Mouse (Mus musculus): ENCODE data around the gene Nkg7. TPM values are rescaled to one million over a fixed set of nuclear protein-coding genes. Genes with fewer than 3 reads are reported as not detected.

The Nkg7 gene
- 7.3 and 21.1 TPM in 2 replicates for polyA plus RNA-seq (2012; rRNA removed; ENCODE audit: low replicate concordance)

DNA sequence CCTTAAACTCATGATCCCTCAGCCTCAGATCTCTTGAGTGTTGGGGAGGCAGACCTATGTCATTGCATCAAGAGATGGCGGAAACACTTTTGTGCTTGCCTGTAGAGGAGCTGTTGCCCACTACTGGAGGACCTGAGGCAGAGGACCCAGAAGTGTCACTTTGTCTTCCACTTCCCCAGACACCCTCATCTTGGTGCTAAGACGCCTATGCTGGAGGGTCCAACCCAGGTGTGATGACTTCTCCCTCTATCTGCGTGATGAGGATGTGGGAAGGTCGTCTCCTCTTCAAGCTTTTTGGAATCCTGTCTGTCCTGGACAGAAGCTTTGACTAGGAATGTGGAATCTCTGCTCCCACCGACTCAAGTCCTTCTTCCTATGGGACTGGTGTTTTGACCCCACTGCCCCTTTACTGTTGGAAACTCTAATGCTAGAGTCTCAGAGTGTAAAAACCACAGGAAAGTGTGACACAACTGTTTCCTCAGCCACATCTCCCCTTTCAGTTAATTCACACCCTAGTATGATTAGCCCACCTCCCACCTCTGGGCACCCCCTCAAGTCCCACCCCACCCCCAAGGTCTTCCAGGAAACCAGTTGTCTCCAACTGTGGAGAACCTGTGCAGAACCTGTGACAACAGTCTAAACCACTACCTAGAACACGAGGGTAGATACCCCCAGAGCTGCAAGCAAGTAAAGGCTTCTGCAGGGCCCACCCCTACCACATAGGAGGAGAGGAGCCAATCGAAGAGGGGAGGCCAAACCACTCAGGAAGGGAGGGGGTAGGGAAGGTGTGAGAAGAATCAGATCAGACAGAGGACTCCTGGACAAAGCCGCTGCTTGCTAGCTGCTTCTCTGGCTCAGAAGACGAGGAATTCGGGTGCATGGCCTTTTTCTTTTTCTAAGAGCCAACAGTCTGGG is at the start of gene Nkg7:
Gene Nkg7 (plus strand): TSS at position 733 of the 915 bp plus-strand sequence.

GRCm38 (mm10) chr7:43408131-43408553 is 28.7 kb upstream of the Nkg7 start, which contains the start of gene Siglecg:
TSS of gene Siglecg (plus strand) at chr7:43408204.

GRCm38 (mm10) chr7:43427406-43427805 is 9.5 kb upstream of the Nkg7 start, which contains the start of gene Lim2:
TSS of gene Lim2 (plus strand) at chr7:43427670.

GRCm38 (mm10) chr7:43440482-43440881 is 3.6 kb downstream of the Nkg7 start, which contains the start of gene Cldnd2:
TSS of gene Cldnd2 (plus strand) at chr7:43440782.

DNA sequence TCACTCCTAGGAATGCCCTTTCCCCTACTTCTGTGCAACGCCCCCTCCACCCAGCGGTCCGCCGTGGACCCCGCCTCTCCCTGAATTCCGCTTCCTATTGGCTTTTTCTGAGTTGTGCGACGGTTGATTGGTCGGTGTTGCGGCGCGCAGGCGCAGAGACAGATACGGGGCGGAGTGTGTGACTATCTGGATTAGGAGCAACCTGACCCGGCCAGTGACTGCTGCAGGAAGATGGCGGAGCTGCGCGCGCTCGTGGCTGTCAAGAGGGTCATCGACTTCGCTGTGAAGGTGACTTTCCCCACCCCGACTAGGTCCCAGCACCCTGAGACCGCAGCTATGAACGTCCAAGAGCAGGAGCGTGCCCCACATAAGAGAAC is 7.0 kb downstream of the Nkg7 start, which contains the start of the genes Etfb and Gm45233:
Gene Etfb (plus strand): TSS at position 167 of the 377 bp plus-strand sequence.
Gene Gm45233 (plus strand): TSS at position 212 of the 377 bp plus-strand sequence.

DNA sequence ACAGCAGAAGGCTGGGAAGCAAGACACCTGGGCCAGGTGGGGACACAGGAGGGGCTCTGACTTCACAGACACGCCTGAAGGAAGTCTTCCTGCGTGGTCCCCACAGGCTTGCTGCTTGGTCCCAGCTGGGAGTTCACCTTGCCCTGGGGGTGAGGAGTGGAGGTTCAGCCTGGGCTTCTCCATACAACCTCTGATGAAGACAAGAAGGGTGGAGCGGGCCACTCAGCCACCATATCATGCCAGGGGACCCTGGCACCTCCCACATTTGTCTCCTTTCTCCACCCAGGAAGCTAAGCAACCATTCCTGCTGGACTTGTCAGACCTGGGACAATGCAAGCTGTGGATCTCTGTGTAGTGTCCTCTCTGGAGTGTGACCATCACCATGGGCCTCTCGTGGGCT is 26.0 kb downstream of the Nkg7 start, which contains the start of gene Vsig10l:
Gene Vsig10l (plus strand): TSS at position 301 of the 400 bp plus-strand sequence.

Other genes with a start within 250 kb of the Nkg7 start
- 4.9 and 8.0 TPM in 2 replicates for gene Zfp715, start 123.8 kb upstream of the Nkg7 start, polyA plus RNA-seq (2012; rRNA removed; ENCODE audit: low replicate concordance)
- gene Siglecf, start 85.7 kb upstream of the Nkg7 start, polyA plus RNA-seq (2012; rRNA removed; ENCODE audit: low replicate concordance) = 0.79 and 5.1 TPM in 2 replicates
- 2.5 and 6.0 TPM in 2 replicates for gene Siglecg, start 28.9 kb upstream of the Nkg7 start, polyA plus RNA-seq (2012; rRNA removed; ENCODE audit: low replicate concordance)
- gene Lim2, start 9.4 kb upstream of the Nkg7 start, polyA plus RNA-seq (2012; rRNA removed; ENCODE audit: low replicate concordance) = not detected in 2 replicates
- not detected in 2 replicates for gene Cldnd2, start 3.7 kb downstream of the Nkg7 start, polyA plus RNA-seq (2012; rRNA removed; ENCODE audit: low replicate concordance)
- gene Etfb, start 7.0 kb downstream of the Nkg7 start, polyA plus RNA-seq (2012; rRNA removed; ENCODE audit: low replicate concordance) = 222 and 365 TPM in 2 replicates
- 4.5 and 4.8 TPM in 2 replicates for gene Gm45233, start 7.1 kb downstream of the Nkg7 start, polyA plus RNA-seq (2012; rRNA removed; ENCODE audit: low replicate concordance)
- gene Vsig10l, start 26.1 kb downstream of the Nkg7 start, polyA plus RNA-seq (2012; rRNA removed; ENCODE audit: low replicate concordance) = 8.1 and 9.4 TPM in 2 replicates
- 4.6 and 8.8 TPM in 2 replicates for gene Iglon5, start 53.0 kb downstream of the Nkg7 start, polyA plus RNA-seq (2012; rRNA removed; ENCODE audit: low replicate concordance)
- not detected in 2 replicates for gene 4931406B18Rik, start 68.9 kb downstream of the Nkg7 start, polyA plus RNA-seq (2012; rRNA removed; ENCODE audit: low replicate concordance)
- 12.5 and 12.7 TPM in 2 replicates for gene Cd33, start 107.4 kb downstream of the Nkg7 start, polyA plus RNA-seq (2012; rRNA removed; ENCODE audit: low replicate concordance)
- gene Zfp658, start 125.2 kb downstream of the Nkg7 start, polyA plus RNA-seq (2012; rRNA removed; ENCODE audit: low replicate concordance) = 1.6 and 2.8 TPM in 2 replicates
- gene Zfp719, start 142.5 kb downstream of the Nkg7 start, polyA plus RNA-seq (2012; rRNA removed; ENCODE audit: low replicate concordance) = 2.0 and 4.1 TPM in 2 replicates
- 0.24 TPM in 1 of 2 replicates, not detected in the other for gene Zfp819, start 170.1 kb downstream of the Nkg7 start, polyA plus RNA-seq (2012; rRNA removed; ENCODE audit: low replicate concordance)
- not detected in 2 replicates for gene Ceacam18, start 197.6 kb downstream of the Nkg7 start, polyA plus RNA-seq (2012; rRNA removed; ENCODE audit: low replicate concordance)
- gene Siglece, start 223.1 kb downstream of the Nkg7 start, polyA plus RNA-seq (2012; rRNA removed; ENCODE audit: low replicate concordance) = 3.0 and 8.5 TPM in 2 replicates
- 7.1 and 16.3 TPM in 2 replicates for gene Ctu1, start 234.9 kb downstream of the Nkg7 start, polyA plus RNA-seq (2012; rRNA removed; ENCODE audit: low replicate concordance)